Mouse (Mus musculus): Measurements from ENCODE around the gene Atp2b1. TPM values are rescaled to one million over a fixed set of nuclear protein-coding genes. Genes with fewer than 3 reads are reported as not detected.

The Atp2b1 gene
- polyA plus RNA-seq, 1 experiment from 2014 or later = 86.3 TPM

DNA sequence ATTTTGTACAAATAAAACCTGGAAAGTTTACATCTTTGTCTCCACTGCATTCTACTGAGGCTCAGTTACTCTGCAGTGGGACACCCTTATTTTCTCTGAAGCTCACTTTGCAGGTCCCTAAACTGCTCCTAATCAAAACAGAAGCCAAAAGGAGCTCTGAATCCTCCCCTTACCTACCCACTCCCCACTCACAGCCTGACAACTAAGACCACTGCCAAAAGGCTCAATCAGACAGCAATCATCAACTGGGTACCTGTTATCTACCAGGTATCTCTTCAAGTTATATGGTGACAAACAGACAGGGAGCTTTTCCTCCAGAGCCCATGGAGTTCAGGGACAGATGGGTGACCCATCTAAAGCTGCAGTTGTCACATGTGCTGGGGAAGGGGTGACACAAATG lies 138.9 kb downstream of the Atp2b1 start:
- Histone ChIP-seq H3K9ac (ENCODE audit: low read length) (no peak overlapping the region), H3K9me3 (ENCODE audit: control insufficient read depth, low read length) (no peaks in the 10 kb centered on the region), H3K36me3 (ENCODE audit: control insufficient read depth, insufficient read depth, low read length) (no peaks in the 10 kb centered on the region), H3K4me3 (ENCODE audit: control insufficient read depth in 1 of 2, insufficient read depth in 1 of 2, low read depth in 1 of 2, low read length in 2 of 2) (no peak overlapping the region), H3K27ac (replicated peaks in 1 of 2; ENCODE audit: control insufficient read depth in 1 of 2, insufficient read depth in 1 of 2, low read depth in 2 of 2, low read length in 2 of 2) (no peak overlapping the region), H3K4me2 (ENCODE audit: low read length) (no peak overlapping the region), H3K4me1 (ENCODE audit: control insufficient read depth in 2 of 2, insufficient read depth in 2 of 2, low read length in 2 of 2) (no peaks in the 10 kb centered on the region; a peak in 1 of 4 replicates), H3K27me3 (ENCODE audit: control insufficient read depth, insufficient read depth, low read length) (no peaks in the 10 kb centered on the region)
- ATAC-seq (ENCODE audit: insufficient number of reproducible peaks, insufficient read depth, low FRiP score, low read depth) = no peak

DNA sequence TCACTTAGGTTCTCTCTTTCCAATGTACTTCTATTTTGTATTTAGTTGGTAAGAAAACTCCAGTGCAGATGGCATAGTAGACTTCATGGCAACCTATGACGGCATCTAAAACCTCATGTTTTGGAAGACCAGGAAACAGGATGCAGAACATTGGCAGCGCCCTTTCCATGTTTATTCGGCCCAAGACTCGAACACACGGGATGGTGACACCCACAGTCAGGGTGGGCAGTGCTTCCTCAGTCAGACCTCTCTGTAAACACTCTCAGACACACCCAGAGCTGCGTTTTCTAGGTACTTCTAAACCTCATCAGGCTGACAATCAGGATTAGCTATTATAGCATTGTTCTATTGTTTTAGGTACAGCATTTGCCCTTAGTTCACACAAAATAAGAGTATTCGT lies 146.4 kb downstream of the Atp2b1 start:
- Histone ChIP-seq H3K4me2 (ENCODE audit: low read length) (no peak overlapping the region), H3K36me3 (ENCODE audit: control insufficient read depth, insufficient read depth, low read length) (no peaks in the 10 kb centered on the region), H3K27me3 (ENCODE audit: control insufficient read depth, insufficient read depth, low read length) (no peaks in the 10 kb centered on the region), H3K4me3 (ENCODE audit: control insufficient read depth in 1 of 2, insufficient read depth in 1 of 2, low read depth in 1 of 2, low read length in 2 of 2) (no peak overlapping the region), H3K9ac (ENCODE audit: low read length) (no peak overlapping the region), H3K27ac (replicated peaks in 1 of 2; ENCODE audit: control insufficient read depth in 1 of 2, insufficient read depth in 1 of 2, low read depth in 2 of 2, low read length in 2 of 2) (no peak overlapping the region), H3K4me1 (ENCODE audit: control insufficient read depth in 2 of 2, insufficient read depth in 2 of 2, low read length in 2 of 2) (no peaks in the 10 kb centered on the region), H3K9me3 (ENCODE audit: control insufficient read depth, low read length) (no peaks in the 10 kb centered on the region)
- 86% methylated on average over 7 of the region's 7 CpGs for WGBS
- no peak for ATAC-seq (ENCODE audit: insufficient number of reproducible peaks, insufficient read depth, low FRiP score, low read depth)

DNA sequence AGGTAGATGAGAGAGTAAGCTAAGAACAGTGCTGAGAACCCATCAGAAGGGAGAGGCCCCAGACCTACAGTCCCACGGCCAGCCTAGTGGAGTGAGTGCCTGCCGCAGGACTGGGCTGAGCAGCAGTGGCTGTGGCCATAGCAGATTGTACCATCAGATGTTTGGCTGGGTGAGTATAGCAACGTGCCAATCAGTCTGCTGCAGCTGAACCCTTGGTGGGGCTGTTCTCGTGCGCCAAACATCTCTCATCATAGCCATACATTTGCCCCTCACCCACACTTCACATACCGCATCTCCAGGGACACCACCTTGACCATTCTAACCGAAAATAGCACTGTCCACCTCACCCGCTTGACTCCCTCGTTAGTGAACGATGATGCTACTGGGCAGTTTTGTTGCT lies 147.2 kb downstream of the Atp2b1 start:
- no peak for ATAC-seq (ENCODE audit: insufficient number of reproducible peaks, insufficient read depth, low FRiP score, low read depth)
- Histone ChIP-seq H3K9ac (ENCODE audit: low read length) (no peak overlapping the region), H3K4me2 (ENCODE audit: low read length) (no peak overlapping the region), H3K4me3 (ENCODE audit: control insufficient read depth in 1 of 2, insufficient read depth in 1 of 2, low read depth in 1 of 2, low read length in 2 of 2) (no peak overlapping the region), H3K27me3 (ENCODE audit: control insufficient read depth, insufficient read depth, low read length) (no peaks in the 10 kb centered on the region), H3K27ac (replicated peaks in 1 of 2; ENCODE audit: control insufficient read depth in 1 of 2, insufficient read depth in 1 of 2, low read depth in 2 of 2, low read length in 2 of 2) (no peak overlapping the region), H3K36me3 (ENCODE audit: control insufficient read depth, insufficient read depth, low read length) (no peaks in the 10 kb centered on the region), H3K9me3 (ENCODE audit: control insufficient read depth, low read length) (no peaks in the 10 kb centered on the region), H3K4me1 (ENCODE audit: control insufficient read depth in 2 of 2, insufficient read depth in 2 of 2, low read length in 2 of 2) (no peaks in the 10 kb centered on the region)
- 76% methylated on average over 10 of the region's 10 CpGs for WGBS

DNA sequence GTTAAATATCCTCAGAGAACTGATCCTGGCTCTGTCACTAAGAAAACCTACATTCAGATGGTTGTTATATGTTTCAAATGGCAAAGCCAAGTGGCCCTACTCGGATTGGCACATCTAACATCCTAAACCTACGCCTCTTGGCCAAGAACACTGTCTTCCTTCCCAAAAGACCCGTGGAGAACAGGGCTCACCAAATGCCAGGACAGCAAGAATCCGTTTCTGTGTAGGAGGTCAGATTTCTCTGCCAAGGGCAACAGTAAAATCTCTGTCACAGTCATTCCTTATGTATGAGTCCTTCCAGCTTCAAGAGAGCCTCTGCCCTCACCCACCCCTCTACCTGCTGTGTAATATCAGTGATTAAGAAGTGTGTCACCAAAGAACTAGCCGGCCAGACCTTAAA lies 148.3 kb downstream of the Atp2b1 start:
- no peaks in the 10 kb centered on the region for H3K9me3 ChIP-seq (ENCODE audit: control insufficient read depth, low read length)
- no peak overlapping the region for H3K27ac ChIP-seq (replicated peaks in 1 of 2; ENCODE audit: control insufficient read depth in 1 of 2, insufficient read depth in 1 of 2, low read depth in 2 of 2, low read length in 2 of 2)
- no peak overlapping the region for H3K4me2 ChIP-seq (ENCODE audit: low read length)
- 64% methylated on average over 5 of the region's 5 CpGs for WGBS
- H3K27me3 ChIP-seq (ENCODE audit: control insufficient read depth, insufficient read depth, low read length) = no peaks in the 10 kb centered on the region
- no peaks in the 10 kb centered on the region for H3K36me3 ChIP-seq (ENCODE audit: control insufficient read depth, insufficient read depth, low read length)
- H3K4me1 ChIP-seq (ENCODE audit: control insufficient read depth in 2 of 2, insufficient read depth in 2 of 2, low read length in 2 of 2) = no peaks in the 10 kb centered on the region
- H3K4me3 ChIP-seq (ENCODE audit: control insufficient read depth in 1 of 2, insufficient read depth in 1 of 2, low read depth in 1 of 2, low read length in 2 of 2) = no peak overlapping the region
- ATAC-seq (ENCODE audit: insufficient number of reproducible peaks, insufficient read depth, low FRiP score, low read depth) = no peak
- no peak overlapping the region for H3K9ac ChIP-seq (ENCODE audit: low read length)

Other genes starting within 250 kb of the Atp2b1 start
- gene Poc1b, start 192.6 kb downstream of the Atp2b1 start, polyA plus RNA-seq (2014; fragmentation: Nextera tagmentation; extraction: Ambion mirVana) = 11.7 and 12.1 TPM in 2 replicates
- 7.3 and 7.4 TPM in 2 replicates for gene Galnt4, start 193.8 kb downstream of the Atp2b1 start, polyA plus RNA-seq (2014; fragmentation: Nextera tagmentation; extraction: Ambion mirVana)
- not detected in 2 replicates for gene Phxr2, start 211.9 kb downstream of the Atp2b1 start, polyA plus RNA-seq (2014; fragmentation: Nextera tagmentation; extraction: Ambion mirVana)

All from heart, embryonic 14.5 days (tissue).